Comparison of ENCODE assay signal across 8 mouse cellular contexts in genomic region chr3:85185827-85186226, GRCm38 (mm10).
A peak's percentile ranks its signal among the peaks of the same experiment; 100 is the strongest.
DNase-seq lines count a peak whose midpoint lies in the region; ATAC-seq and TF ChIP-seq lines count a peak whose summit lies in the region.

No protein-coding gene starts in this region.

- TF ChIP-seq CTCF in liver, postnatal 0 days (IDR thresholded peaks at IDR 0.05; ENCODE audit: low read depth): no peak
- no peak for TF ChIP-seq CTCF in stomach, postnatal 0 days (IDR thresholded peaks at IDR 0.05; ENCODE audit: low read depth)

- peak overlapping the region; percentile 2; the same call in 1 of the 2 replicates for H3K9ac ChIP-seq in midbrain, embryonic 11.5 days (ENCODE audit: low read length)
- no peak overlapping the region for H3K9ac ChIP-seq in midbrain, embryonic 16.5 days (ENCODE audit: low read depth, low read length)
- no peak overlapping the region for H3K9ac ChIP-seq in liver, postnatal 0 days (replicated peaks)
- H3K9ac ChIP-seq in stomach, postnatal 0 days (ENCODE audit: low read length): no peak overlapping the region

- no peak for TF ChIP-seq EP300 in liver, postnatal 0 days (IDR thresholded peaks at IDR 0.05; ENCODE audit: low read depth)
- no peak for TF ChIP-seq EP300 in stomach, postnatal 0 days (optimal IDR thresholded peaks at IDR 0.05)

- no peaks in the 10 kb centered on the region for H3K27me3 ChIP-seq in midbrain, embryonic 11.5 days (ENCODE audit: control insufficient read depth, insufficient read depth, low read length)
- H3K27me3 ChIP-seq in midbrain, embryonic 16.5 days (ENCODE audit: control insufficient read depth, insufficient read depth, low read depth, low read length): no peaks in the 10 kb centered on the region
- H3K27me3 ChIP-seq in liver, postnatal 0 days (ENCODE audit: insufficient read depth, low read length): no peaks in the 10 kb centered on the region
- no peaks in the 10 kb centered on the region for H3K27me3 ChIP-seq in stomach, postnatal 0 days (ENCODE audit: control insufficient read depth, insufficient read depth, low read length)

- DNase-seq in heart, adult 11 months: peak; percentile 88
- DNase-seq in heart, adult 18-20 months: no peak
- DNase-seq in midbrain, embryonic 11.5 days (ENCODE audit: low spot score, missing footprints): peak; percentile 92
- peak; percentile 19 for DNase-seq in liver, postnatal 0 days
- DNase-seq in stomach, postnatal 0 days (ENCODE audit: low spot score): peak; percentile 27
- no peak for DNase-seq in spleen, adult 12 weeks (ENCODE audit: low spot score)
- DNase-seq in adrenal gland, adult 8-10 months: no peak

- 2% methylated on average over 12 of the region's 12 CpGs for WGBS in midbrain, embryonic 11.5 days
- 8% methylated on average over 12 of the region's 12 CpGs for WGBS in midbrain, embryonic 16.5 days
- WGBS in liver, postnatal 0 days (ENCODE audit: insufficient replicate concordance): 38% methylated on average over 12 of the region's 12 CpGs
- 37% methylated on average over 12 of the region's 12 CpGs for WGBS in stomach, postnatal 0 days

- no peaks in the 10 kb centered on the region for H3K9me3 ChIP-seq in midbrain, embryonic 11.5 days (ENCODE audit: control insufficient read depth, low read length)
- no peaks in the 10 kb centered on the region for H3K9me3 ChIP-seq in midbrain, embryonic 16.5 days (replicated peaks; ENCODE audit: control insufficient read depth, low read length, poor library complexity, severe bottlenecking)
- no peaks in the 10 kb centered on the region for H3K9me3 ChIP-seq in liver, postnatal 0 days (ENCODE audit: low read length)
- no peaks in the 10 kb centered on the region for H3K9me3 ChIP-seq in stomach, postnatal 0 days (ENCODE audit: control insufficient read depth, low read length)

- H3K4me3 ChIP-seq in midbrain, embryonic 11.5 days (ENCODE audit: low read depth, low read length): no peak overlapping the region
- H3K4me3 ChIP-seq in midbrain, embryonic 16.5 days (ENCODE audit: low read depth, low read length): no peak overlapping the region
- H3K4me3 ChIP-seq in liver, postnatal 0 days (ENCODE audit: low read depth, low read length): no peak overlapping the region
- H3K4me3 ChIP-seq in stomach, postnatal 0 days (ENCODE audit: low read depth, low read length): no peak overlapping the region

- peaks cover 9% of the 10 kb centered on the region for H3K4me1 ChIP-seq in midbrain, embryonic 11.5 days (ENCODE audit: control insufficient read depth, insufficient read depth, low read length)
- H3K4me1 ChIP-seq in midbrain, embryonic 16.5 days (ENCODE audit: control insufficient read depth, insufficient read depth, low read length): peaks cover 24% of the 10 kb centered on the region
- peaks cover 4% of the 10 kb centered on the region; the same call in 1 of the 2 replicates for H3K4me1 ChIP-seq in liver, postnatal 0 days (ENCODE audit: insufficient read depth)
- no peaks in the 10 kb centered on the region for H3K4me1 ChIP-seq in stomach, postnatal 0 days (replicated peaks; ENCODE audit: control insufficient read depth, insufficient read depth)

- peak; percentile 75 for ATAC-seq in midbrain, embryonic 11.5 days (ENCODE audit: low FRiP score)
- no peak; the same call in 1 of the 2 replicates for ATAC-seq in midbrain, embryonic 16.5 days
- no peak for ATAC-seq in liver, postnatal 0 days
- ATAC-seq in stomach, postnatal 0 days (ENCODE audit: low FRiP score, low TSS enrichment): no peak

- no peak overlapping the region for H3K27ac ChIP-seq in midbrain, embryonic 11.5 days (ENCODE audit: low read depth, low read length)
- no peak overlapping the region for H3K27ac ChIP-seq in midbrain, embryonic 16.5 days (ENCODE audit: low read length)
- H3K27ac ChIP-seq in liver, postnatal 0 days (ENCODE audit: low read depth): no peak overlapping the region
- H3K27ac ChIP-seq in stomach, postnatal 0 days (replicated peaks): no peak overlapping the region

- H3K36me3 ChIP-seq in midbrain, embryonic 11.5 days (ENCODE audit: control insufficient read depth, insufficient read depth, low read length): no peaks in the 10 kb centered on the region
- no peaks in the 10 kb centered on the region for H3K36me3 ChIP-seq in midbrain, embryonic 16.5 days (ENCODE audit: control insufficient read depth, insufficient read depth, low read length)
- no peaks in the 10 kb centered on the region for H3K36me3 ChIP-seq in liver, postnatal 0 days (replicated peaks; ENCODE audit: insufficient read depth, low read length)
- H3K36me3 ChIP-seq in stomach, postnatal 0 days (ENCODE audit: control insufficient read depth, insufficient read depth, low read length): no peaks in the 10 kb centered on the region

- no peak overlapping the region; the same call in 1 of the 2 replicates for H3K4me2 ChIP-seq in midbrain, embryonic 11.5 days
- H3K4me2 ChIP-seq in midbrain, embryonic 16.5 days (ENCODE audit: low read length): no peak overlapping the region
- H3K4me2 ChIP-seq in liver, postnatal 0 days (ENCODE audit: low read depth, low read length): no peak overlapping the region
- H3K4me2 ChIP-seq in stomach, postnatal 0 days (replicated peaks; ENCODE audit: low read depth): no peak overlapping the region

Comparison
In these comparisons a context has a peak if more than half of its experiments do, and no peak if none do; other contexts are left out.
1. DNase-seq: peak in heart, adult 11 months (single experiment), midbrain, embryonic 11.5 days (single experiment), liver, postnatal 0 days (single experiment) and stomach, postnatal 0 days (single experiment); none in heart, adult 18-20 months (0 of 2), spleen, adult 12 weeks (single experiment) and adrenal gland, adult 8-10 months (single experiment).